Mouse (Mus musculus) forebrain, embryonic 11.5 days (tissue): ENCODE measurements at regions not wholly inside any gene's neighbourhood (a gene's known extent, or its start where the extent isn't known, plus 50 kb on each side); places are given as distances from the start of the nearest gene placed in this dataset.

Source experiments
- ATAC-seq: fragments of 200-750 bp; cut with Nextera tagmentation; replicated peaks from 2 replicates; pipeline ENCODE4 v1.8.0; 2017; ENCODE audit warnings: moderate TSS enrichment; ENCODE audit not compliant: low FRiP score
- DNase-seq: peaks from one replicate; pipeline ENCODE4 v3.0.0-alpha.2; 2017; ENCODE audit warnings: low spot score
- H3K27ac ChIP-seq: fragments of 300-500 bp; sonication (generic); 2 replicates; pipeline ENCODE4 v1.5.1; 2014; ENCODE audit warnings: low read depth, low read length
- H3K27me3 ChIP-seq: fragments of 300-500 bp; sonication (generic); 2 replicates; pipeline ENCODE4 v1.6.1; 2014; ENCODE audit warnings: mild to moderate bottlenecking, low read length, mixed read lengths; ENCODE audit not compliant: control insufficient read depth, insufficient read depth
- H3K36me3 ChIP-seq: fragments of 300-500 bp; sonication (generic); 2 replicates; pipeline ENCODE4 v1.6.1; 2014; ENCODE audit warnings: mild to moderate bottlenecking, low read length, moderate library complexity, mixed read lengths; ENCODE audit not compliant: control insufficient read depth, insufficient read depth
- H3K4me1 ChIP-seq: fragments of 300-500 bp; sonication (generic); replicated peaks from 2 replicates; pipeline ENCODE4 v1.6.1; 2014; ENCODE audit warnings: low read length, mixed read lengths; ENCODE audit not compliant: control insufficient read depth, insufficient read depth
- H3K4me2 ChIP-seq: fragments of 300-500 bp; sonication (generic); 2 replicates; pipeline ENCODE4 v1.6.1; 2014; ENCODE audit warnings: low read depth, mild to moderate bottlenecking, low read length, moderate library complexity, mixed read lengths; ENCODE audit not compliant: severe bottlenecking
- H3K4me3 ChIP-seq: fragments of 300-500 bp; sonication (generic); 2 replicates; pipeline ENCODE4 v1.5.1; 2014; ENCODE audit warnings: low read depth, low read length
- H3K9ac ChIP-seq: fragments of 300-500 bp; sonication (generic); 2 replicates; pipeline ENCODE4 v1.6.1; 2014; ENCODE audit warnings: low read length
- H3K9me3 ChIP-seq: fragments of 300-500 bp; sonication (generic); 2 replicates; pipeline ENCODE4 v1.6.1; 2016; ENCODE audit warnings: low read length, mixed read lengths; ENCODE audit not compliant: control insufficient read depth
- WGBS: fragments of 180-500 bp; shearing (Covaris S2); extraction: QIAGEN DNeasy Blood & Tissue Kit; methylation state at CpG from one replicate; pipeline ENCODE4 v1.1.7; 2014; 5-methylcytosine and 5-hydroxymethylcytosine counted together

DNA sequence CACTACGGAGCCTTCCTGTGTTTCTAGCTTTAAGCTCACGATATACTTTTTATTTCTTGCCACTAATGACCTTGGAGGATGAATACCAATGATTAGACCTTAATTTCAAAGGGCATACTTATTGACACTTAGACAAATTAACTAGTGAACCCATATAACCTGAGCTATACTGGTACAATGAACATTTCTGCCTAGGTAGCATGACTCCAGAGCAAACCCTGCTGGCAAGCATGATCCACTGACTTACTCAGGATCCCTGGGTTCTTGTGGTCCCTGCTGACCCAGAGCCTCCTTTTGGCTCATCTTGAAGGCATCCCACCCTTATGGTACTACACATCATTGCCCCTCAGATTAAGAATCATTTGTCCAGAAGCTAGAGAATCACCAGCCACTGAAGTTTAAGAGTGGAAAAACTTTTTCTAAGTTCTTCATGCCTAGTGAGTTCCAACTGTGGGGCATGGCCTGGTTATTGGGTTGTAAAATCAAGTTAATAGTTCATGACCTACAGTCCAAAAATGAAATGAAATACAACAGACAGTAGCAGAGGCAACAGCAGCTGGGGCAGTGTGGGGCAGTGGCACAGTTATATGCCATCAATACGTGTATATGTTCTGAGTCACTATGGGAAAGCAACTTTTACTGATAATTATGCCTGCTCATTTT is 1408.5 kb upstream of the A1bg start:
- DNase-seq (no peak), ATAC-seq (no peak)
- Histone ChIP-seq H3K27me3 (no peaks in the 10 kb centered on the region), H3K36me3 (no peaks in the 10 kb centered on the region), H3K4me2 (no peak overlapping the region), H3K9ac (no peak overlapping the region), H3K27ac (no peak overlapping the region), H3K4me3 (no peak overlapping the region), H3K9me3 (no peaks in the 10 kb centered on the region), H3K4me1 (no peaks in the 10 kb centered on the region)
- 91% methylated on average over 3 of the region's 3 CpGs for WGBS

DNA sequence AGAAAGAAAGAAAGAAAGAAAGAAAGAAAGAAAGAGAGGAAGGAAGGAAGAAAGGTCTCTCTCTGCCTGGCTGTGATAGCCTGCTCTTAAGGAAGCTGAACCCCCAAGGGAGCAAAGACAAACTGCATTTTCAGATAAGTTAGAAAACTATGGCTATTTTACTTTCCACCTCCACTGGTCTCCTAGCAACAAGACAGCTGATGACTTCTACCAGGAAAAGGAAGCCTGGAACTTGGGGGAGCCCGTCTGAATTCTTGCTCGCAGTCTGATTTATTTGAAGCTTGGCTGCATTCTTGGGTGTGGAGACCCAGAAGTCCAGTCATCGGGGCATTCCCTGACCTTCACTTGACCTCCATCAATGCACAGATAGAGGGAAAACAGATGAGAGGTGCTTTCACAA is 1406.1 kb upstream of the A1bg start:
- H3K4me2 ChIP-seq: no peak overlapping the region
- ATAC-seq (no peak), DNase-seq (no peak)
- no peaks in the 10 kb centered on the region for H3K36me3 ChIP-seq
- 43% methylated on average over 3 of the region's 3 CpGs for WGBS
- H3K27me3 ChIP-seq: no peaks in the 10 kb centered on the region
- H3K4me1 ChIP-seq: no peaks in the 10 kb centered on the region
- no peak overlapping the region for H3K9ac ChIP-seq
- no peak overlapping the region for H3K4me3 ChIP-seq
- no peaks in the 10 kb centered on the region for H3K9me3 ChIP-seq
- H3K27ac ChIP-seq: no peak overlapping the region

DNA sequence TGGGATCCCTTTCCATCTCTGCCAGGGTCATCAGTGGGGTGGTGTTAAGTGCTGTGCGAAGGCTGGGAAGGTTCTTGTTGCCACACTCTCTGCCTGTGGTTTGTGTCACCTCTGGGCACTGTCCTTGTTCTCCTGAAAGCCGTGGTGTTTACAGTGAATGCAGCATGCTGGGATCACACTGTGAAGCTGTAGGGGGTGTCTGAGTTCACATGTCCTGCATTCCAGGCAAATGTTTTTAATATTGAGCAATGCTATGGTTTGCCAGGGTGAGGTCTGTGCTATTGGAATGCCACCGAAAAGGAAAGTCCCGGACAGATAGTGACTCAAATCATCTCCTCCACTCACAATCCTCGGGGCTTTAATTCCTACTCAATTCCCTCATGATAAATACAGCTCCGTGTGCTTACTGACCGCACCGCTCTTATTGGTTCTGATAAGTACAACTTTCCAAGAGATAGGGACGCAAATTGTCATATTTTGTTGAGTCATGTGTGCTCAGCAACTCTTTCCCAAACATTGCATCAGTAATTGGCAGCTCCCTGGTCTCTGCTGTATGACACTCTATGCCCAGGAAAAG is 1405.6 kb upstream of the A1bg start:
- no peak overlapping the region for H3K4me3 ChIP-seq
- no peak for DNase-seq

DNA sequence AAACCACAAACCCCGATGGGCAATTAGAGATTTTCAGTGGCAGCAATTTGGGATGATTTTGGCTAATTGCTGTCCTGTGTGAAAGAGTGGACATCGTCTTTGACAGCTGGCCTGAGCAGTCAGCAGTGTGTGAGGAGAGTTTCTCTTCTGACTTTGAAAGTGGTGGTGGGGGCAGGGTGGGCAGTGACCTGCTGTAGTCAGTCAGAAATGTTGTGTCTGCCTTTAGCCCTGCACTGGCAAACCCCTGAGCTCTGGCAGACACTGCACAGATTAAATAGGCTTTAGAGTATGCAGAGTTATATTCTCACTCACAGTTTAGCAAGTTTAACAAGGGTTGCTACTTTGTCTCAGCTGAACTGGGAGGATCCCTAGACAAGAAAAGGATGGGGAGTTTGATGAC is 1404.7 kb upstream of the A1bg start:
- Histone ChIP-seq H3K4me1 (no peaks in the 10 kb centered on the region), H3K36me3 (no peaks in the 10 kb centered on the region), H3K4me2 (no peak overlapping the region), H3K27ac (no peak overlapping the region), H3K9ac (no peak overlapping the region), H3K9me3 (no peaks in the 10 kb centered on the region), H3K27me3 (no peaks in the 10 kb centered on the region), H3K4me3 (no peak overlapping the region)
- no peak for ATAC-seq
- 49% methylated on average over 2 of the region's 2 CpGs for WGBS
- DNase-seq: no peak

More for the DNA sequence above, 1405.6 kb upstream of the A1bg start:
- ATAC-seq: no peak
- no peak overlapping the region for H3K4me2 ChIP-seq
- H3K4me1 ChIP-seq: no peaks in the 10 kb centered on the region
- H3K36me3 ChIP-seq: no peaks in the 10 kb centered on the region
- WGBS: 64% methylated on average over 9 of the region's 9 CpGs
- H3K27me3 ChIP-seq: no peaks in the 10 kb centered on the region
- H3K27ac ChIP-seq: no peak overlapping the region
- H3K9ac ChIP-seq: no peak overlapping the region
- no peaks in the 10 kb centered on the region for H3K9me3 ChIP-seq

DNA sequence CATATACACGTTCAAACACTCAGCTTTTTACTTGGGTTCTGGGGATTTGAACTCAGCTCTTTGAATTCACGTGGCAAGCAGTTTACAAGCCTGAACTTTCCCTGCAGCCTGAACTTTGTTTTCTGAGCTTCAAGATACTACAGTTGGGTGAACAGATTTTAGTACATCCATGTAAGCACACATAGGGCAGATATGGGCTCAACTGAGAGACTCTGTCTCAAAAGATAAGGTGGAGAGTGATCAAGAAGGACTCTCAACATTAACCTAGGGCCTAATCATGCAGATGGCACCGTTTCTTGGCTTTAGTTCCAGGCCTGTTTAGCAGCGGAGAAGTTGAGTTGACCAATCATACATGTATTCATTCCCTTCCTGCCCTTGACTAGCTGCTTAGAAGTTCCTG is 1403.7 kb upstream of the A1bg start:
- no peak overlapping the region for H3K27ac ChIP-seq
- no peaks in the 10 kb centered on the region for H3K4me1 ChIP-seq
- H3K9ac ChIP-seq: no peak overlapping the region
- no peak overlapping the region for H3K4me3 ChIP-seq
- ATAC-seq: no peak
- WGBS: 85% methylated on average over 4 of the region's 4 CpGs
- H3K27me3 ChIP-seq: no peaks in the 10 kb centered on the region
- H3K9me3 ChIP-seq: no peaks in the 10 kb centered on the region
- DNase-seq: no peak
- H3K4me2 ChIP-seq: no peak overlapping the region
- no peaks in the 10 kb centered on the region for H3K36me3 ChIP-seq

DNA sequence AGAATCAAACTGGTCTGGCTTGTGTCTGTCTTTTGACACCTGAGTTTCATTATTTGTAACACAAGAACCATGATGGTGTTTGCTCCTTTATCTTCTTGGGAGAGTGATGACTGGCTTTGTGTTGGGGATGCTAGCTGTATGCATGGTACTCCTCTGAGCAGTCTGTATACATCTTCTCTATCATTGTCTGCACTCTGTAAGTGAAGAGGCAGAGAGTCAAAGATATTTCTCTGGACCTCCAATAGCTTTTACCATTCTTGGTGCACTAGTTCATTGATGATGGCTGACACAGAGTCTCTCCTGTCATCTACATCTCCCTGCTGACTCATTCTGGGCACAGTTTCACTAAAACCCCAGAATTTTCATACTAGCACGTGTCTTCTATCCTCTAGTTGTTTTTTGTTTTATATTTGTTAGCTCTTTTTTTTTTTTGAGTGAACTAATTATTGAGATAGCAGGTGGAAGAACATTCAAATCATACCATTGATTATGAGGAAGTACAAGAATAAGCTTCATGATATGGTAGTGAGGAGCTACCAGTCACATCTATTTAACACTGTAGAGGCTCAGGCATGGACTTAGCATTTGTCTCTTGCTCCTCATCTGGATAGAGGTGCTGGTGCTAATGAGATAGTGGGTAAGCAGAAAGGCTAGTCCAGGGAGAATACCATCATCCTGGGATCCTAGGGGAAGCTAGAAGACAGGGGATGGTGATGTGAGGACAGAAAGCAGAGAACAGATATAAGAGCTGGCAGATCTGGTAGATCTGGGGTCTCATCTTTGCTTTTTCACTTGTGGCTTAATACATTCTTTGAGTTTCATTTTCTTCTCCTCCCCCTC is 1402.9 kb upstream of the A1bg start:
- DNase-seq: no peak
- H3K4me3 ChIP-seq: no peak overlapping the region
- H3K4me2 ChIP-seq: no peak overlapping the region
- H3K9ac ChIP-seq: no peak overlapping the region
- H3K9me3 ChIP-seq: no peaks in the 10 kb centered on the region
- H3K4me1 ChIP-seq: no peaks in the 10 kb centered on the region
- no peaks in the 10 kb centered on the region for H3K27me3 ChIP-seq
- no peaks in the 10 kb centered on the region for H3K36me3 ChIP-seq
- 77% methylated on average over 1 of the region's 1 CpGs for WGBS
- H3K27ac ChIP-seq: no peak overlapping the region
- ATAC-seq: no peak

DNA sequence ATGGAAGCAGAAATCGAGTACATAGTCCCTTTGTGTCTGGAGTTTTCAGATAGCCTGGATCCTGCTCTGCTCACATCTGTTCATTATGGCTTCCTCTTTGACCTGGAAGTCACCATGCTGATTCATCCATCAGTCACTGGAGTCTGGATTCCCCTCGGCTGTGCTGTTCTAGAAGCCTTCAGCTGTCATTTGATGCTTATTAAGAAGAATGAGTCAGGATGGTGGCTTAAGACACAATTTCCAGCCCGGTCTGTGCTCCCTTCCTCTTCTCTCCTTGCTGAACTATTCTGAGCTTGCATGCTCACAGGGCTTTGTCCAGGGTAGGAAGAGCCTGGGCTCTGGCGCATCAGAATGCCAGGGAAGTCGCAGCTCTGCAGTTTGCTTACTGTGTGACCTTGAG is 1398.2 kb upstream of the A1bg start:
- H3K36me3 ChIP-seq: no peaks in the 10 kb centered on the region
- H3K4me1 ChIP-seq: no peaks in the 10 kb centered on the region
- no peaks in the 10 kb centered on the region for H3K27me3 ChIP-seq
- H3K4me2 ChIP-seq: no peak overlapping the region
- no peak overlapping the region for H3K9ac ChIP-seq
- H3K4me3 ChIP-seq: no peak overlapping the region
- H3K9me3 ChIP-seq: no peaks in the 10 kb centered on the region
- no peak for ATAC-seq
- 81% methylated on average over 5 of the region's 5 CpGs for WGBS
- no peak overlapping the region for H3K27ac ChIP-seq
- no peak for DNase-seq

DNA sequence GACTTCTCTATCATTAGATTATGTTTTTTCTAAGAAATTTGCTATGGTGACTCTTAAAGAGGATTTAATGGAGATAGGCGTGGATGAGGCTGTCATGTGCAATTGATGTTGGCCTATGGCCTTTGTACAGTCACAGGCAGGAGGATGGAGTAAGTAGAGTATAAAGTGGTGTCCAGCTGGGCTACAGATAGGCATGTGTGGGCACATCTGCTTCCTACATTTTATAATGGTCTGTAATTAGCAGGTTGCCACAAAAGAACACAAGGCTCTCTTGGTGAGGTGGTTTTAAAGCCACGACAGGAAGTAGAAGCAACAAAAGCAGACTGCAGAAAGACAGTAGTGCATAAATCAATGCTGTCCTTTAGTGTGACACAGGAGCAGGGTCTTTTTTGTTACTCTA is 1391.6 kb upstream of the A1bg start:
- Histone ChIP-seq H3K4me1 (no peaks in the 10 kb centered on the region), H3K27me3 (no peaks in the 10 kb centered on the region), H3K4me3 (no peak overlapping the region), H3K9me3 (no peaks in the 10 kb centered on the region), H3K36me3 (no peaks in the 10 kb centered on the region), H3K4me2 (no peak overlapping the region), H3K27ac (no peak overlapping the region), H3K9ac (no peak overlapping the region)
- 59% methylated on average over 2 of the region's 2 CpGs for WGBS
- ATAC-seq (no peak), DNase-seq (no peak)
